Mouse (Mus musculus): ENCODE results near the gene Lpp. TPM values are rescaled to one million over a fixed set of nuclear protein-coding genes. Genes with fewer than 3 reads are reported as not detected.

Lpp gene
- polyA plus RNA-seq, 1 experiment from 2014 or later, result 42.6 TPM

DNA sequence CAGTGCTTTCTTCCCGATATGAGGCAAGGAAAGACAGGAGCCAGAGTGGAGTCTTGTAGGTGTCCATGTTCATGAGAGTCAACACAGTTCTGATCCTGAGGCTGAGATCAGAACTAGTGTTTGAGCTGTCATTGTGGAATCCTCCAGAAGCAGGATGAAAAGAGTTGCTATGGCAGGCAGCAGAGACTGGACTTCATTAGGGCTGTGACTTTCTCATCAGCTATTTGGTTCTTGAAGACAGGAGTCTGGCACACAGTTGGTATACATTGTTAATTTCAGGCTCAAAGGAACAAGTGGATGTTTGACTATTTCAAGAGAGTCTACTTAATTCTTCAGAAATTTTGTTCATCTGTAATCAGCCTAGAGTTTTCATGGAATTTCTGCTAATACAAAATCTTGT is 235.5 kb downstream of the Lpp start:
- peak overlapping the region; percentile 44 for H3K27ac ChIP-seq (ENCODE audit: low read length)
- ATAC-seq (replicated peaks; ENCODE audit: extremely low read depth, insufficient read depth, low FRiP score), result no peak
- no peaks in the 10 kb centered on the region for H3K9me3 ChIP-seq (replicated peaks; ENCODE audit: control insufficient read depth, low read length)
- H3K4me2 ChIP-seq (ENCODE audit: low read depth, low read length), result no peak overlapping the region
- no peaks in the 10 kb centered on the region for H3K36me3 ChIP-seq (ENCODE audit: control insufficient read depth, insufficient read depth)
- no peaks in the 10 kb centered on the region for H3K27me3 ChIP-seq (ENCODE audit: control insufficient read depth, insufficient read depth, low read length)
- peaks cover 16% of the 10 kb centered on the region for H3K4me1 ChIP-seq (ENCODE audit: control insufficient read depth, insufficient read depth, low read length)
- no peak overlapping the region for H3K4me3 ChIP-seq (ENCODE audit: low read length)
- WGBS, result 72% methylated on average over 1 of the region's 1 CpGs
- H3K9ac ChIP-seq (ENCODE audit: low read length), result no peak overlapping the region

DNA sequence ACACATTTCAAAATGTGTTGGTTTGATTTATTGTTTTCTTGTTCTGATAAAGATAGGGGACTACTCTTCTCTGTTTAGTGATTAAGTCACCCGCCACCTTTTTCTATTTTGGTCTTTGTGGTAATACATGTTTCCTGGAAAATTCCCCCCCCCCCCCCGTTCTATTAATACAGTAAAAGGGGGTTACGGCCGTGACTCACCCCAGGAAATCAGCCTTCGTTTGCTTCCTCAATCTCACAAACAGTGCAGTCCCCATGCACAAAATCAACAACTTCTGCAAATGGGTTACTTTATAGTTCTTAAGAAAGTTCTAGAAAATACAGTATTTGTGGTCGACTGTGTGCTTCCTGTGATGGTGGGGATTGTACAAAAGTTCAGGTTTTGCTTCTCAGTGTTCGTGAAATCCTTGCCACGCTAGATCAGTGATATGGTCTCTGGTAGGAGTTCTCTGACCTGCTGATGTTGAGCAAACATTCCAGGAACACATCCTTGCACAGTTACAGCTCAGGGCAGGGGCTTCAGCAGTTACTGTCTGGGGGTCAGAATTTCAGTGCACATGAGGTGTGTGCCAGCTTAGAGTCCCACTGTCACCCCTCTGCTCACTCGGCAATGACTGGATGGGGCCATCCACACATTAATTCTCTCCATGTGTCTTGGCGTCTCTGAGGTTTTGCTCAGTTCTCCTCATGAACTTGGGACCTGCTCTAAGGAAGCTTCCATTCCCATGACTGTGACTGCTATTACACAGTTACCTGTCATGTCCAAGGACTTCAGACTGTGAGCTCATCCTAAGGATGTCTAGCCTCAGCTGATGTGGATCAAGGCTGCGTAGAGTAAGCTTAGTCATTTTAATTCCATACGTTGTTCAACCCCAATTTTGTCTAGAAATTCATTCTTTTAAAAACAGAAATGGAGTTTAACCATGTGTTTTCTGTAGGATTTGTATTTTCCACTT is 236.2 kb downstream of the Lpp start:
- Histone ChIP-seq H3K27ac (ENCODE audit: low read length) (peak overlapping the region; percentile 3; the same call in 1 of the 2 replicates), H3K4me2 (ENCODE audit: low read depth, low read length) (no peak overlapping the region), H3K9ac (ENCODE audit: low read length) (no peak overlapping the region), H3K4me1 (ENCODE audit: control insufficient read depth, insufficient read depth, low read length) (peaks cover 16% of the 10 kb centered on the region), H3K36me3 (ENCODE audit: control insufficient read depth, insufficient read depth) (no peaks in the 10 kb centered on the region), H3K9me3 (replicated peaks; ENCODE audit: control insufficient read depth, low read length) (no peaks in the 10 kb centered on the region), H3K27me3 (ENCODE audit: control insufficient read depth, insufficient read depth, low read length) (no peaks in the 10 kb centered on the region), H3K4me3 (ENCODE audit: low read length) (no peak overlapping the region)
- 57% methylated on average over 12 of the region's 12 CpGs for WGBS
- ATAC-seq (replicated peaks; ENCODE audit: extremely low read depth, insufficient read depth, low FRiP score), result no peak; the same call in 1 of the 2 replicates

DNA sequence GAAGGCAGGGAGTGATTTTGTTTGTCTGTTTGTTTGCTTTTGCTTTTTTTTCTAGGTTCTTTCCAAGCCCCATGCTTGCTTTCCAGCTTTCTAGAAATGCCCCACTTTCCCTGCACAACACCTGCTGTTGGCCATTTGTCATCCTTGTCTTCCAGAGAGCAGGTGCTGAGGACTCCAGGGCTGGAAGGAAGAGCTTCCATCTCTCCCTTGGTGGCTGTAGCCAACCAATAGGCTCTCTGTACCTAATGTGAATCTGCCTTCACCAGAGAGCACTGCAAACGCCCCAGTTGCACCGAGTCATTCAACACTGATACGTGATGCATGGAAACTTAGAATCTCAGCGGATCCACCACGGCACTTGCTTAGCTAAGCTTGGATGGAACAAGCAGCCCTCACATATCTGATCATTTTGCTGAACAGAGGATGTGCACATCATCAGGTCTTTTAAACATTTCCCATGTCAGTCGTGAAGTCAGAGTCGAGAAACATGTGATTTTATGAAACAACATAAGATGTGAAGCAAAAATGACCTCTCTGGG is 242.1 kb downstream of the Lpp start:
- Histone ChIP-seq H3K9ac (ENCODE audit: low read length) (no peak overlapping the region), H3K4me2 (ENCODE audit: low read depth, low read length) (no peak overlapping the region), H3K9me3 (replicated peaks; ENCODE audit: control insufficient read depth, low read length) (no peaks in the 10 kb centered on the region), H3K4me1 (ENCODE audit: control insufficient read depth, insufficient read depth, low read length) (no peaks in the 10 kb centered on the region; the same call in 1 of the 2 replicates), H3K4me3 (ENCODE audit: low read length) (no peak overlapping the region), H3K36me3 (ENCODE audit: control insufficient read depth, insufficient read depth) (peaks cover 3% of the 10 kb centered on the region; the same call in 1 of the 2 replicates), H3K27ac (ENCODE audit: low read length) (no peak overlapping the region), H3K27me3 (ENCODE audit: control insufficient read depth, insufficient read depth, low read length) (no peaks in the 10 kb centered on the region)
- ATAC-seq (replicated peaks; ENCODE audit: extremely low read depth, insufficient read depth, low FRiP score), result no peak
- WGBS, result 87% methylated on average over 7 of the region's 7 CpGs

DNA sequence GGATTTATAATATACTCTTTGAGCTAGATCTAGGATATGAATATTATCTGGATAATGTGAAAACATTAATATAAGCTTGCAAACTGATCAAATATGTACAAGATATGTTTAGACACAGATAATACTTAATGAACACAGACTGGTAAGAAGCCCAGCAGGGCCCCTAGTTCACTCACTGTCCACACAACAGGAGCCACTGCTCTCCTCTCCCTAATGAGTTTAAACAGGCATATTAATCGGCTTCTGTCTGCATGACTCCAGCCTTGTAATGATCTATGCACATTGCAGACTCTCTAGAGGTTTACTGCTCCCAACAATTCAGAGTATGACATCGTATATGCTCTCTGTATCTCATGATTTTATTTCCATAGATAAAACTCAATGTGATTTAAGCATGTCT is 243.6 kb downstream of the Lpp start:
- Histone ChIP-seq H3K27me3 (ENCODE audit: control insufficient read depth, insufficient read depth, low read length) (no peaks in the 10 kb centered on the region), H3K4me1 (ENCODE audit: control insufficient read depth, insufficient read depth, low read length) (no peaks in the 10 kb centered on the region), H3K4me3 (ENCODE audit: low read length) (no peak overlapping the region), H3K9ac (ENCODE audit: low read length) (no peak overlapping the region), H3K9me3 (replicated peaks; ENCODE audit: control insufficient read depth, low read length) (no peaks in the 10 kb centered on the region), H3K27ac (ENCODE audit: low read length) (no peak overlapping the region), H3K36me3 (ENCODE audit: control insufficient read depth, insufficient read depth) (peaks cover 3% of the 10 kb centered on the region; the same call in 1 of the 2 replicates), H3K4me2 (ENCODE audit: low read depth, low read length) (no peak overlapping the region)
- 84% methylated on average over 2 of the region's 2 CpGs for WGBS
- ATAC-seq (replicated peaks; ENCODE audit: extremely low read depth, insufficient read depth, low FRiP score), result no peak

DNA sequence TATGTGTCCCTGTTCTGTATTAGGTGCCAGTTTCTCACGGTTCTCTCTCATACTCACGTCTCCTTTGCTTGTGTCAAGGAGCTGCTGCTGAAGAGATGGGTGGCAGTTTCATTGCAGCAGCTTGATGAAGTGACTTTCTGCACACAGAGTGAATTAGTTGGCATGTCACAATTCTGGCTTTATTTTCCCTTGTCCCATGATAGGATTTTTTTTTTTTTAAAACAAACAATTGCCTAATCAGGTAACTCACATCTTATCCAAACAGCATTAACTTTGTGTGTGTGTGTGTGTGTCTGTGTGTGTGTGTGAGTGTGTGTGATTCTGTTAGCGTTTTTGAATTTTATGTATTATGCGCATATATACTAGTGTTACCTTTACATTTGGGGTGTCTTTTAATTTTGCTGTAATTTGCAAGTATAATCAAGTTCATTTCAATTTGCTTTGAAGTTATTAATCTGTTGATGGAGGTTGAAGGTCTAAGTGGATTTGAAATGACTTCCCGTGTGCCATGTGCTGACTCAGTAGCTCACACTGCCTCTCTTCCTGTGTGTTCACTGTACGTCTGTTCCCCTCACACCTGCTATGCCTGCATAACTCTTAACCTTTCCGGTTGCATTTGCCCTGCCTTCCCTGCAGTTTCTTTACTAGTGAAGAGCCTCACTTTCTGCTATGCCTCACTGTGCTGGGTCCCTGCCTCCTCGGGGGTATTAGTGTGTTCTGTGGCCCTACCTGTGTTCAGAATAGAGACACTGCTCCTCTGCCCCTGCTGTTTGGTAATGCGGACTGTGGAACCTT is 247.9 kb downstream of the Lpp start:
- ATAC-seq (replicated peaks; ENCODE audit: extremely low read depth, insufficient read depth, low FRiP score), result no peak
- Histone ChIP-seq H3K36me3 (ENCODE audit: control insufficient read depth, insufficient read depth) (0 out of 2 replicates have a peak, but pooled peaks cover under 1% of the 10 kb centered on the region), H3K4me1 (ENCODE audit: control insufficient read depth, insufficient read depth, low read length) (no peaks in the 10 kb centered on the region), H3K9ac (ENCODE audit: low read length) (no peak overlapping the region), H3K9me3 (replicated peaks; ENCODE audit: control insufficient read depth, low read length) (no peaks in the 10 kb centered on the region), H3K27ac (ENCODE audit: low read length) (no peak overlapping the region), H3K4me3 (ENCODE audit: low read length) (no peak overlapping the region), H3K4me2 (ENCODE audit: low read depth, low read length) (no peak overlapping the region), H3K27me3 (ENCODE audit: control insufficient read depth, insufficient read depth, low read length) (no peaks in the 10 kb centered on the region)
- WGBS, result 82% methylated on average over 9 of the region's 9 CpGs

DNA sequence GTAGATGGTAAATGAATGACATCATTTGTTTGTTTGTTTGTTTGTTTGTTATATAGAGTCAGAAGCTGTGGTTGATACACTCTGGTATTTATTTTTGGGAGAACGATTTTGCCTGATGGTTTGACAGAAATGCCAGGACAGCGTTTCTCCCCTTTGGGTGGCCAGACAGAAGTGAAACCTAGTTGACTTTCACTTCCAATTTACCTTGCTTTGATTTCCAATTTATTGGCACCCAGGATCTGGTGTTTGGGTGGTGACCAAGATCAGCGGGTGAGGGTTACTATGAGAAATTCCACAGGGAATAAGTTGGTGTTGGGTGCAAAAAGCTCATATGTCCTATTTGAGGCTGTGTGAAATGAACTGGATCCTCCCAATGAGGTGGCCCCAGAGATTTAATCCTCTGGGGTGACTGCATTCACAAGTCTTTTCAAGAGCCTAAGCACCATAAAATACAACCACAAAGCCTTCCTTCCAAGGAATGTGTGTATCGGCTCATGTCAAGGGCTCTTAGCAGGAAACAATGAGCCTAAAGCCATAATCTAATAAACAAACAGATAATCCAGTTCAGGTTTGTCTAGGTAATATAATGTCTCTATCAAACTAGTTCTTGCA is 249.8 kb downstream of the Lpp start:
- no peaks in the 10 kb centered on the region for H3K27me3 ChIP-seq (ENCODE audit: control insufficient read depth, insufficient read depth, low read length)
- 0 out of 2 replicates have a peak, but pooled peaks cover 3% of the 10 kb centered on the region for H3K36me3 ChIP-seq (ENCODE audit: control insufficient read depth, insufficient read depth)
- H3K4me3 ChIP-seq (ENCODE audit: low read length), result no peak overlapping the region
- ATAC-seq (replicated peaks; ENCODE audit: extremely low read depth, insufficient read depth, low FRiP score), result no peak
- no peak overlapping the region for H3K9ac ChIP-seq (ENCODE audit: low read length)
- no peak overlapping the region for H3K27ac ChIP-seq (ENCODE audit: low read length)
- no peaks in the 10 kb centered on the region for H3K9me3 ChIP-seq (replicated peaks; ENCODE audit: control insufficient read depth, low read length)
- 88% methylated on average over 4 of the region's 4 CpGs for WGBS
- no peak overlapping the region for H3K4me2 ChIP-seq (ENCODE audit: low read depth, low read length)
- H3K4me1 ChIP-seq (ENCODE audit: control insufficient read depth, insufficient read depth, low read length), result no peaks in the 10 kb centered on the region

DNA sequence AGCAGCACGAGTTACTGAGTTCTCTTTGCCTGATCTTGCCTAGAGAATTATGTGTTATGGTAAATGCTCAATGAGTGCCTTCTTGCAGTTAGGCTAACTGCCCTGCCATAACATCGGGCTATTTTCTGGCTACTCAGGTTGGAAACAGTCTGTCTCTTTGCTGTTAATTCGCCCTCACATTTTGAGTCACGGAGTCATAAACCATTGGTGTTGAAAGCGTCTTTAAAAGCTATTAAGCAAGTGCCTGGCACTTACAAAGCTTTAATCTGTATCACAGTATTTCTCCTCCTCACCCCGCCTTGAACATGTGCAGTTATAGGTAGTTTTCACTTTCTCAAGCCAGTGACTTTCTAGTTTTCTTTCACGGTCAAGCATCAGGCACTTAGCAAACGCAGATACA is 250.8 kb downstream of the Lpp start:
- Histone ChIP-seq H3K9ac (ENCODE audit: low read length) (no peak overlapping the region), H3K27ac (ENCODE audit: low read length) (no peak overlapping the region), H3K9me3 (replicated peaks; ENCODE audit: control insufficient read depth, low read length) (no peaks in the 10 kb centered on the region), H3K27me3 (ENCODE audit: control insufficient read depth, insufficient read depth, low read length) (no peaks in the 10 kb centered on the region), H3K4me1 (ENCODE audit: control insufficient read depth, insufficient read depth, low read length) (no peaks in the 10 kb centered on the region), H3K4me2 (ENCODE audit: low read depth, low read length) (no peak overlapping the region), H3K4me3 (ENCODE audit: low read length) (no peak overlapping the region), H3K36me3 (ENCODE audit: control insufficient read depth, insufficient read depth) (0 out of 2 replicates have a peak, but pooled peaks cover 3% of the 10 kb centered on the region)
- WGBS, result 82% methylated on average over 8 of the region's 8 CpGs
- no peak for ATAC-seq (replicated peaks; ENCODE audit: extremely low read depth, insufficient read depth, low FRiP score)

DNA sequence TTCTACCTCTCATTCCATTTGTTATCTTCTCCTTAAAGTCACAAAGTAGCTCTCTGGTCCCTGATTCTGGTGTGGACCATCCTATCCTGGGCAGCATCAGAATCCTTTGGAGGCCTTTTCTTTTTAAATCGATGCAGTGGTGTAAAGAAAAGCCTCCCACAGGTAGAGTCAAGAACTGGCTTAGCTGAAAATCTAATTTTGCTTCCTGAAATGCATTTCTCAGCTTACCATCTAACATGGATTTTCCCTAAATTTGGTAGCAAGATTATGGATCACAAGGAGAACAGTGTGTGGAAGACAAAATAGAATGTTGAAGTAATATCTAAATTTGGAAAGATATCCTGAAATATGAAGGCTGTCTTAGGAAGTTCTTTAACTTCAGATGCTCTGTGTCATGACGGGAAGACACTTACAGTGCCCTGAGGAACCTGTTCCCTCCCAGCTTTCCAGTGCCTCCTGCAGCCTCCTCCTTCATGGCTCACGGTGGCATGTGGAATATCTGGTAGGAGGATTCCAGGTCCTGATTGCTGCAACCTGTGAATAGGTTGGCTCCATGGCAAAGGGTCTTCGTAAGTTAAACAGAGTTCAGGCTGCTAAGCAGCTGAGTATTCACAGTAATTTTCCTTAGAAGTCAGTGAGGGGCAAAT is 251.6 kb downstream of the Lpp start:
- Histone ChIP-seq H3K4me1 (ENCODE audit: control insufficient read depth, insufficient read depth, low read length) (no peaks in the 10 kb centered on the region), H3K9me3 (replicated peaks; ENCODE audit: control insufficient read depth, low read length) (no peaks in the 10 kb centered on the region), H3K27ac (ENCODE audit: low read length) (no peak overlapping the region), H3K27me3 (ENCODE audit: control insufficient read depth, insufficient read depth, low read length) (no peaks in the 10 kb centered on the region), H3K4me2 (ENCODE audit: low read depth, low read length) (no peak overlapping the region), H3K4me3 (ENCODE audit: low read length) (no peak overlapping the region), H3K9ac (ENCODE audit: low read length) (no peak overlapping the region), H3K36me3 (ENCODE audit: control insufficient read depth, insufficient read depth) (0 out of 2 replicates have a peak, but pooled peaks cover 3% of the 10 kb centered on the region)
- ATAC-seq (replicated peaks; ENCODE audit: extremely low read depth, insufficient read depth, low FRiP score), result no peak
- 84% methylated on average over 4 of the region's 4 CpGs for WGBS
